Mouse (Mus musculus) liver, embryonic 11.5 days (tissue): ENCODE results near the gene Pdzd7. TPM values are rescaled to one million over a fixed set of nuclear protein-coding genes. Genes with fewer than 3 reads are reported as not detected.
A peak's percentile ranks its signal among the peaks of the same experiment; 100 is the strongest.

Experiments
- ATAC-seq: fragments of 200-750 bp; cut with Nextera tagmentation; replicated peaks from 2 replicates; pipeline ENCODE4 v1.8.0; 2017; ENCODE audit warnings: moderate number of reproducible peaks, mild to moderate bottlenecking, moderate TSS enrichment, moderate library complexity; ENCODE audit not compliant: low FRiP score
- DNase-seq: peaks from one replicate; pipeline ENCODE4 v3.0.0-alpha.2; 2017; ENCODE audit warnings: low spot score
- H3K27ac ChIP-seq: fragments of 300-500 bp; sonication (generic); 2 replicates; pipeline ENCODE4 v1.5.1; 2014; ENCODE audit warnings: mild to moderate bottlenecking, low read depth, low read length, control low read depth
- H3K27me3 ChIP-seq: fragments of 300-500 bp; sonication (generic); replicated peaks from 2 replicates; pipeline ENCODE4 v1.6.1; 2014; ENCODE audit warnings: low read length, mixed read lengths; ENCODE audit not compliant: control insufficient read depth, insufficient read depth
- H3K36me3 ChIP-seq: fragments of 300-500 bp; sonication (generic); 2 replicates; pipeline ENCODE4 v1.6.1; 2014; ENCODE audit warnings: mild to moderate bottlenecking, low read length, moderate library complexity, mixed read lengths; ENCODE audit not compliant: control insufficient read depth, insufficient read depth
- H3K4me1 ChIP-seq: fragments of 300-500 bp; sonication (generic); replicated peaks from 2 replicates; pipeline ENCODE4 v1.6.1; 2014; ENCODE audit warnings: low read length, mixed read lengths; ENCODE audit not compliant: control insufficient read depth, insufficient read depth
- H3K4me2 ChIP-seq: fragments of 300-500 bp; sonication (generic); 2 replicates; pipeline ENCODE4 v1.6.1; 2014; ENCODE audit warnings: mild to moderate bottlenecking, control low read depth, moderate library complexity
- H3K4me3 ChIP-seq: fragments of 300-500 bp; sonication (generic); 2 replicates; pipeline ENCODE4 v1.5.1; 2014; ENCODE audit warnings: low read depth, low read length, control low read depth
- H3K9ac ChIP-seq: fragments of 300-500 bp; sonication (generic); 2 replicates; pipeline ENCODE4 v1.6.1; 2014; ENCODE audit warnings: low read depth, low read length, control low read depth
- H3K9me3 ChIP-seq: fragments of 300-500 bp; sonication (generic); 2 replicates; pipeline ENCODE4 v1.6.1; 2016; ENCODE audit warnings: low read length, inconsistent platforms, mixed read lengths; ENCODE audit not compliant: control insufficient read depth
- WGBS: fragments of 180-500 bp; shearing (Covaris S2); extraction: QIAGEN DNeasy Blood & Tissue Kit; methylation state at CpG from one replicate; pipeline ENCODE4 v1.1.7; 2014; 5-methylcytosine and 5-hydroxymethylcytosine counted together
- polyA plus RNA-seq: library from polyadenylated mRNA; unstranded; fragments of >200 nt; fragmentation: Nextera tagmentation; extraction: Ambion mirVana; gene quantifications from 2 replicates; pipeline ENCODE4 v1.2.1, GENCODE M21; 2014

The Pdzd7 gene
- polyA plus RNA-seq, 1 experiment from 2014 or later, result not detected

DNA sequence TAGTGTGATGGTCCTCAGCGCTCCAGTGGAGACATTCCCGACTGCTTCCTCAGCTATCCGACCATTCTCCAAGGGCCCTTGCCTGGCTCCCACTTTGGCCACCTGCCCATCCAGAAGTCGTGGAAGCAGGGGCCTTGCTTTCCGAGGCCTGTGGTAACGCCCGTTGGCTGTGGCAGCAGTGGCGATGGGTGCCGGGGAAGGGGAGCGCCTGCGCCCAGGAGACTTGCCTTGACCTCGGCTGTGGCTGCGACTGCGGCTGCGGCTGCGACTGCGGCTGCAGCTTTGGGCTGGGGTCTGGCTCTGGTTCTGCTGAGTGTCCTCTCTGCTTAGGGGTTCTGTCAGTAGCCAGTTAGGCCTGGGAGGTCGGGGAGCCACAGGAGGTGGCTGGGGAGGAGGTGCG lies 16.8 kb downstream of the Pdzd7 start:
- 60% methylated on average over 19 of the region's 19 CpGs for WGBS
- no peak for ATAC-seq
- no peak for DNase-seq
- Histone ChIP-seq H3K36me3 (peaks cover 24% of the 10 kb centered on the region), H3K27me3 (no peaks in the 10 kb centered on the region), H3K4me2 (no peak overlapping the region), H3K4me1 (peaks cover 8% of the 10 kb centered on the region), H3K4me3 (no peak overlapping the region), H3K27ac (no peak overlapping the region), H3K9ac (no peak overlapping the region), H3K9me3 (no peaks in the 10 kb centered on the region)

- Histone ChIP-seq H3K9me3 (no peaks in the 10 kb centered on the region), H3K36me3 (peaks cover 27% of the 10 kb centered on the region), H3K27me3 (no peaks in the 10 kb centered on the region), H3K27ac (no peak overlapping the region), H3K4me3 (no peak overlapping the region), H3K4me2 (no peak overlapping the region), H3K9ac (no peak overlapping the region), H3K4me1 (peaks cover 8% of the 10 kb centered on the region)
- DNase-seq, result no peak
- WGBS, result 87% methylated on average over 6 of the region's 6 CpGs
- no peak for ATAC-seq
Measured at GRCm38 (mm10) chr19:45027848-45028247, 17.7 kb downstream of the Pdzd7 start.

DNA sequence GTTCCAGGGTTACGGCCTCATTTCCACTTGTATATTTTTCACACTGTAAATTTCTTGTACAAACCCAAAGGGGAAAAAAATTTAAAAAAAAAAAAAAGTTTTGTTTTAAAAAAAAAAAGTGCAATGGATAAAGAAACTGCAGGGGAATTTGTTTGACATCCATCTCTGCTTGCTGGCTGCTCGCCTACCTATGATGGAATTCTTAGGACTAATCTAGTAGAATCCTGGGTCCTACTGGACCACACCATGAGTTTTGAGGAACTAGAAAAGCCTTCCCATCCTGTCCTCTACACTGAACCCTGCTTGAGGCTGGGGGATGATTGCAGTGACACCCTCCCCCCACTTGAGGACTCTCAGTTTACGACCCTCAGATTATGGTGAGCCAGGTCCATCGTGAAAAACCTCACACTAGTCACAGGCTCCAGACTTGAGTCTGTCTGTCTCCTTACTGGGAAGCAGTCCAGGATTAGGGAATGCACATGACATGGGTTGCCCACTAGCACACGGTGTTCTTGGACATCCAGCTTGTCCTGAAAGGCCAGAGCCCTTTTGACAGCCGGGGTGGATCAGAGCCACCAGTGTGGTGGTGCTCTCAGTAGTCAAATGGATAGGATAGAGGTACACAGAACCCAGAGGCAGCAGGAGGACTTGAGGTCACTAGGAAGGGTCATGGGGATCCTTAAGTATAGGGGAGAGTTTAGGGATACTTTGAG lies 18.4 kb downstream of the Pdzd7 start:
- no peak for ATAC-seq
- WGBS, result 76% methylated on average over 6 of the region's 6 CpGs
- no peak for DNase-seq
- no peak overlapping the region for H3K27ac ChIP-seq
- H3K36me3 ChIP-seq, result peaks cover 27% of the 10 kb centered on the region
- peaks cover 8% of the 10 kb centered on the region for H3K4me1 ChIP-seq
- no peak overlapping the region for H3K9ac ChIP-seq
- no peaks in the 10 kb centered on the region for H3K27me3 ChIP-seq
- H3K9me3 ChIP-seq, result no peaks in the 10 kb centered on the region
- no peak overlapping the region for H3K4me2 ChIP-seq
- H3K4me3 ChIP-seq, result no peak overlapping the region

DNA sequence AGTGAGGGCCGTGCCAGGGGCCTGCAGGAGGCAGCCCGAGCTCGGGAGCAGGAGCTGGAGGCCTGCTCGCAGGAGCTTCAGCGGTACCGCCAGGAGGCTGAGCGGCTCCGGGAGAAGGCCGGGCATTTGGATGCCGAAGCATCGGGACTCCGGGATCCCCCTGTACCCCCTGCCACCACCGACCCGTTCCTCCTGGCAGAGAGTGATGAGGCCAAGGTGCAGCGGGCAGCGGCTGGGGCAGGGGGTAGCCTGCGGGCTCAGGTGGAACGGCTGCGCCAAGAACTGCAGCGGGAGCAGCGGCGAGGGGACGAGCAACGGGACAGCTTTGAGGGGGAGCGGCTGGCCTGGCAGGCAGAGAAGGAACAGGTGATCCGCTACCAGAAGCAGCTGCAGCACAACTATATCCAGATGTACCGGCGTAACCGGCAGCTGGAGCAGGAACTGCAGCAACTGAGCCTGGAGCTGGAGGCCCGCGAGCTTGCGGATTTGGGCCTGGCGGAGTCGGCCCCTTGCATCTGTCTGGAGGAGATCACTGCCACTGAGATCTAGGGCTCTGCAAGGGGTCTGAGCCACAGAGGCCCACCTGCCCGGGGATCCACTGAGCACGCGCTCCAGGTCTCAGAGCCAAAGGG lies 19.5 kb downstream of the Pdzd7 start:
- ATAC-seq (no peak), DNase-seq (no peak)
- no peaks in the 10 kb centered on the region for H3K27me3 ChIP-seq
- H3K9me3 ChIP-seq, result no peaks in the 10 kb centered on the region
- H3K4me3 ChIP-seq, result no peak overlapping the region
- peaks cover 27% of the 10 kb centered on the region for H3K36me3 ChIP-seq
- H3K9ac ChIP-seq, result no peak overlapping the region
- no peak overlapping the region for H3K27ac ChIP-seq
- H3K4me1 ChIP-seq, result peaks cover 8% of the 10 kb centered on the region
- no peak overlapping the region for H3K4me2 ChIP-seq
- 92% methylated on average over 37 of the region's 37 CpGs for WGBS

GRCm38 (mm10) chr19:45024775-45025174 lies 20.7 kb downstream of the Pdzd7 start:
- peaks cover 27% of the 10 kb centered on the region for H3K36me3 ChIP-seq

DNA sequence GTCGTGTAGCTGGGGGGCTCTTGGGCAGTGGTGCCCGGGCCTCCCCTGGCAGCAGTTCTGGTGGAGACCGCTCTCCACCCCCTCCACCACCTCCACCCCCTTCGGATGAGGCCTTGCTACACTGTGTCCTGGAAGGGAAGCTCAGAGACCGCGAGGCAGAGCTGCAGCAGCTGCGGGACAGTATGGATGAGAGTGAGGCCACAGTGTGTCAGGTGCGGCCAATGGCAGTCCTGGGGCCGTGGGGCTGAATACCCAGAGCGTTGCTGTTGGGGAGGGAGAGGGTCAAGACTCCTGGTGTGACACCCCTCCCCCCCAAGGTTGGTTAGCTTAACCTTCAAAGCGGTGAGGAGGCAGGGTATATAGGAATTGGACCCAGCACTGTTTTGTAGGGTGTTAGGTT lies 21.5 kb downstream of the Pdzd7 start:
- Histone ChIP-seq H3K4me1 (peaks cover 8% of the 10 kb centered on the region), H3K4me3 (no peak overlapping the region), H3K4me2 (no peak overlapping the region), H3K9ac (no peak overlapping the region), H3K9me3 (no peaks in the 10 kb centered on the region), H3K27me3 (no peaks in the 10 kb centered on the region), H3K36me3 (peaks cover 27% of the 10 kb centered on the region), H3K27ac (no peak overlapping the region)
- WGBS, result 75% methylated on average over 11 of the region's 11 CpGs
- DNase-seq (no peak), ATAC-seq (0 out of 2 replicates have a peak, but pooled peaks have one; percentile 10)

More at GRCm38 (mm10) chr19:45024775-45025174, 20.7 kb downstream of the Pdzd7 start:
- Histone ChIP-seq H3K4me3 (no peak overlapping the region), H3K4me2 (no peak overlapping the region), H3K9ac (no peak overlapping the region), H3K27ac (no peak overlapping the region), H3K27me3 (no peaks in the 10 kb centered on the region), H3K9me3 (no peaks in the 10 kb centered on the region), H3K4me1 (peaks cover 8% of the 10 kb centered on the region)
- ATAC-seq (no peak), DNase-seq (no peak)
- 93% methylated on average over 20 of the region's 20 CpGs for WGBS

GRCm38 (mm10) chr19:45021362-45021761 lies 24.2 kb downstream of the Pdzd7 start:
- Histone ChIP-seq H3K27me3 (no peaks in the 10 kb centered on the region), H3K9me3 (no peaks in the 10 kb centered on the region), H3K4me3 (no peak overlapping the region), H3K27ac (no peak overlapping the region), H3K4me1 (peaks cover 24% of the 10 kb centered on the region), H3K36me3 (peaks cover 23% of the 10 kb centered on the region), H3K9ac (no peak overlapping the region), H3K4me2 (no peak overlapping the region)
- DNase-seq (no peak), ATAC-seq (no peak)
- 81% methylated on average over 15 of the region's 15 CpGs for WGBS

DNA sequence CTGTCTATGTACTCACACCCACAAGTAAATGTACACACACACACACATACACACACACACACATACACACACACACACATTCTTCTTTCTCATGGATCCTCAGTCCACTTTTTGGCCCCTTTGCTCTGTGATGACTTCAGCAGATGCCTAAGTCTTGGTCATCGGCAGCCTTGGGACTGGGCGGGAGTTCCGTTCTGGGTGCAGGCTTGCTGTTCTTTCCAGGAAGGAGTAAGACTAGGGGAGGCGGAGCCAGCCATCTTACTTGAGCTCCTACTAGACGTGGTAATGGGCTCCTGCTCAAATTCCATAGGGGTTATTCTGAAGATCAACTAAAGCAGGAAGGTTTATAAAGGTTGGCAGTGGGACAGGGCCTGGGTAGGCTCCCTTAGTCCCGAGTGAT lies 25.2 kb downstream of the Pdzd7 start:
- peaks cover 13% of the 10 kb centered on the region for H3K36me3 ChIP-seq
- H3K4me3 ChIP-seq, result no peak overlapping the region
- H3K27ac ChIP-seq, result no peak overlapping the region
- H3K27me3 ChIP-seq, result no peaks in the 10 kb centered on the region
- peak overlapping the region; percentile 12; the same call in 1 of the 2 replicates for H3K4me2 ChIP-seq
- WGBS, result 63% methylated on average over 6 of the region's 6 CpGs
- H3K4me1 ChIP-seq, result peaks cover 33% of the 10 kb centered on the region
- DNase-seq, result no peak
- no peak overlapping the region for H3K9ac ChIP-seq
- H3K9me3 ChIP-seq, result no peaks in the 10 kb centered on the region
- ATAC-seq, result no peak
